Mouse (Mus musculus): Measurements from ENCODE around the gene Itprid2. TPM values are rescaled to one million over a fixed set of nuclear protein-coding genes. Genes with fewer than 3 reads are reported as not detected.

Itprid2 gene
- total and polyA plus RNA-seq, 2 experiments from 2014 or later: 4.0 to 11.6 TPM

DNA sequence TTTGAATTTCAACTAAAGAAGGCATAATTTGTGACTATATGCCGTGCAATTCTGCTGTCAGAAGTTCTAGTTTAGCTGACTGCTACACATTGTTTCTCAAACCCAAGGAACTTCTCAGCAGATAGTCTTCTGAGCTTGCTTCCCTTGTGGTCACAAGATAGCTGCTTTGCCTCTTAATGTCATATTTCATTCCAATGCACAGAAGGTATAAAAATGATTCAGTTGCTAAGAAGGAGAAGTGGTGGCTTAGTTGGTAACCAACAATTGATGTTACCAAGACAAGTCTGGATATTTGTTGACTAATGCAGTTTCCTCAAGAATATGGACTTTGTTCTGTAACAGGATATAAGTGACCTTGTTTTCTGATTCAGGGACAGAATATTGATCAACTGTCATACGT, 17.0 kb upstream of the Itprid2 start:
- Histone ChIP-seq H3K9me3 (replicated peaks; ENCODE audit: control insufficient read depth, low read length) (no peaks in the 10 kb centered on the region), H3K36me3 (replicated peaks; ENCODE audit: control insufficient read depth, insufficient read depth, low read length) (no peaks in the 10 kb centered on the region), H3K27ac (ENCODE audit: low read depth) (no peak overlapping the region), H3K9ac (replicated peaks; ENCODE audit: low read depth, low read length) (no peak overlapping the region), H3K27me3 (ENCODE audit: control insufficient read depth, insufficient read depth, low read length) (no peaks in the 10 kb centered on the region), H3K4me2 (ENCODE audit: low read depth, low read length) (no peak overlapping the region), H3K4me3 (ENCODE audit: low read depth, low read length) (no peak overlapping the region), H3K4me1 (ENCODE audit: control insufficient read depth, insufficient read depth) (no peaks in the 10 kb centered on the region)
- WGBS: 80% methylated on average over 2 of the region's 2 CpGs
- no peak for ATAC-seq (ENCODE audit: insufficient read depth, low read depth)
- TF ChIP-seq EP300 (IDR thresholded peaks at IDR 0.05; ENCODE audit: low read depth) (no peak), CTCF (IDR thresholded peaks at IDR 0.05; ENCODE audit: low read depth) (no peak)
- DNase-seq (ENCODE audit: low spot score): no peak

DNA sequence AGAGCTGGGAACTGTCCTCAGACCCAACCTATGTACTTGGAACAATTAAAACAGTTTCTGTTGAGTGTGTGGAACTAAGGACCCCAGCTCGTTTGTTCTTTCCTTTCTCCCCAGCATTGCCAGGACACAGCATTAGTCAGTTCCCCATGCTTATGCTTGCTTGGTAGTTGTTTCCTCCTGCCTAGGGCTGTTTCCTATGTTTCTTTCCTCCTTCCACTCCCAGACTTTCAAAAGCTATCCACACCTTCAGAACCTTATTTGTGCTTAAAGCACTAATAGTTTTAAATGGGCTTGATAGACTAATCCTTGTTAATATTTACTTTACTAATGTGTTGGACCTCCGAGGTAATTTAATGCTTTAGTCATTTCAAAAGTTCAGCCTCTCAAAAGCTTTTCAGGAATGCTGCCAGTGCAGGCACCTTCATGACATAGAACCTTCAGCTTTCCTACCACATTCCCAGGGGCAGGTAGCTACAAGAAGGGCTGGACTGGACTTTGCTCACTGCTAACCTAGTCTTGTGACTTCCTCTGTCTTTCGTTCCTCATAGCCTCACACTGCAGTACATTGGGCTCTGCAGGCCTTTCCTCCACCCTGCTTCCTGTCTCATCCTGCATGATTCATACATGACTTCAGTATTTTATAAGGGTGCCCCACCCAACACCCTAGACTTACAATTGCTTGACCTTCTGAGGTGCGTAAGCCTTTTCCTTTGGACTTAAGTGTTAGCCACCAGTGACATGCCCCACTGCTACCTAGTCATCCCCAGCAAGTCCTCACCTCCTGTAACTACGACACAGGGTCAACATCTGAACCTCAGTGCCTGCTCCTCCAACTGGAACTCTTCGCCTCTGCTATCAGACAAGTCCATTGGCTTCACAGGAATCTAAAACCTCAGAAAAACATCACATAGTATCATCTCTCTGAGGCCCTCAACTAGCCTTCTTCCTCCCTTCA, 16.3 kb upstream of the Itprid2 start:
- WGBS: 72% methylated on average over 6 of the region's 6 CpGs
- Histone ChIP-seq H3K27me3 (ENCODE audit: control insufficient read depth, insufficient read depth, low read length) (no peaks in the 10 kb centered on the region), H3K4me2 (ENCODE audit: low read depth, low read length) (no peak overlapping the region), H3K9ac (replicated peaks; ENCODE audit: low read depth, low read length) (no peak overlapping the region), H3K36me3 (replicated peaks; ENCODE audit: control insufficient read depth, insufficient read depth, low read length) (no peaks in the 10 kb centered on the region), H3K4me3 (ENCODE audit: low read depth, low read length) (no peak overlapping the region), H3K27ac (ENCODE audit: low read depth) (no peak overlapping the region), H3K4me1 (ENCODE audit: control insufficient read depth, insufficient read depth) (no peaks in the 10 kb centered on the region), H3K9me3 (replicated peaks; ENCODE audit: control insufficient read depth, low read length) (no peaks in the 10 kb centered on the region)
- ATAC-seq (ENCODE audit: insufficient read depth, low read depth) (no peak), DNase-seq (ENCODE audit: low spot score) (no peak)
- no peak for TF ChIP-seq CTCF (IDR thresholded peaks at IDR 0.05; ENCODE audit: low read depth)
- TF ChIP-seq EP300 (IDR thresholded peaks at IDR 0.05; ENCODE audit: low read depth): no peak

DNA sequence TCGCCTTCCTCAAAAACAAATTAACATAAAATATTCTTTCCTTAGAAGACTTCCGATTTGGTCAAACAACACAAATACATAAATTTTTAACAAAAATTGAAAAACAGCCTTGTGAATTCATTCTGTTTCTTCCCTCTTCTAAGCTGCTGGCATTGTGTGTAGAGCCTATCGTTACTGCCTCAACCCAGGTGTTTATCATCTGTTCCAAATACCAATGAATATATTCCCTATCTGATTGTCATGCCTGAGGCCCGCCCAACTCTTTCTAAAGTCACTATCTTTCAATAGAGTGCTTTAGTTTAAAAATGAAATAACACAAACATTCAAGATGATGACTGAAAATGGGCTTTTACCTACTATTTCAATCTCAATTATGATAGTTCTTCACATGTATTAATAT, 11.9 kb upstream of the Itprid2 start:
- no peaks in the 10 kb centered on the region for H3K27me3 ChIP-seq (ENCODE audit: control insufficient read depth, insufficient read depth, low read length)
- H3K27ac ChIP-seq (ENCODE audit: low read depth): no peak overlapping the region
- H3K4me1 ChIP-seq (ENCODE audit: control insufficient read depth, insufficient read depth): no peaks in the 10 kb centered on the region
- 86% methylated on average over 4 of the region's 4 CpGs for WGBS
- DNase-seq (ENCODE audit: low spot score): no peak
- no peak for ATAC-seq (ENCODE audit: insufficient read depth, low read depth)
- H3K36me3 ChIP-seq (replicated peaks; ENCODE audit: control insufficient read depth, insufficient read depth, low read length): no peaks in the 10 kb centered on the region
- no peak overlapping the region for H3K9ac ChIP-seq (replicated peaks; ENCODE audit: low read depth, low read length)
- H3K4me2 ChIP-seq (ENCODE audit: low read depth, low read length): no peak overlapping the region
- no peak overlapping the region for H3K4me3 ChIP-seq (ENCODE audit: low read depth, low read length)
- H3K9me3 ChIP-seq (replicated peaks; ENCODE audit: control insufficient read depth, low read length): no peaks in the 10 kb centered on the region
- TF ChIP-seq CTCF (IDR thresholded peaks at IDR 0.05; ENCODE audit: low read depth) (no peak), EP300 (IDR thresholded peaks at IDR 0.05; ENCODE audit: low read depth) (no peak)

DNA sequence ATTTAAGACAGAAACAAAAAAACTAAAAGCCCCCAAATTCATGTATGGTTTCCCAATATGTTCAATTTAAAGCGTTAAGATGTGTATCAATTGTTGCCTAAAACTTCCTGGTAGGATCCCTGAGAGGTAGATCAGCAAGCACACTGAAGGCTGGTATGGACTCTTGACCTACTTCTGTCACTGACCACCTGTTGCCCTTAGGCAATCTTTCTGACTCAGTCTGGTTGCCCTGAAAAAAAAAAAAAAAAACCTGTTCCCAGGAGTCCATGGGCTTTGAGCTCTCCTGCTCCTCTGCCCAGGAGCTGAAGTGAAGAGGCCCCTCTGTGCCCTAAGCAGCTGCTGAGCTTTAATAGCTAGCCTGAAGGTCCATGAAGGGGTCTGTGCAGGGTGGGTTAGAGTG, 7.5 kb upstream of the Itprid2 start:
- H3K9ac ChIP-seq (replicated peaks; ENCODE audit: low read depth, low read length): no peak overlapping the region
- TF ChIP-seq CTCF (IDR thresholded peaks at IDR 0.05; ENCODE audit: low read depth) (no peak), EP300 (IDR thresholded peaks at IDR 0.05; ENCODE audit: low read depth) (no peak)
- DNase-seq (ENCODE audit: low spot score) (no peak), ATAC-seq (ENCODE audit: insufficient read depth, low read depth) (no peak)
- WGBS: 57% methylated on average over 1 of the region's 1 CpGs
- H3K36me3 ChIP-seq (replicated peaks; ENCODE audit: control insufficient read depth, insufficient read depth, low read length): no peaks in the 10 kb centered on the region
- H3K27ac ChIP-seq (ENCODE audit: low read depth): no peak overlapping the region
- no peak overlapping the region for H3K4me2 ChIP-seq (ENCODE audit: low read depth, low read length)
- H3K4me3 ChIP-seq (ENCODE audit: low read depth, low read length): no peak overlapping the region
- no peaks in the 10 kb centered on the region for H3K27me3 ChIP-seq (ENCODE audit: control insufficient read depth, insufficient read depth, low read length)
- H3K9me3 ChIP-seq (replicated peaks; ENCODE audit: control insufficient read depth, low read length): no peaks in the 10 kb centered on the region
- no peaks in the 10 kb centered on the region for H3K4me1 ChIP-seq (ENCODE audit: control insufficient read depth, insufficient read depth)

DNA sequence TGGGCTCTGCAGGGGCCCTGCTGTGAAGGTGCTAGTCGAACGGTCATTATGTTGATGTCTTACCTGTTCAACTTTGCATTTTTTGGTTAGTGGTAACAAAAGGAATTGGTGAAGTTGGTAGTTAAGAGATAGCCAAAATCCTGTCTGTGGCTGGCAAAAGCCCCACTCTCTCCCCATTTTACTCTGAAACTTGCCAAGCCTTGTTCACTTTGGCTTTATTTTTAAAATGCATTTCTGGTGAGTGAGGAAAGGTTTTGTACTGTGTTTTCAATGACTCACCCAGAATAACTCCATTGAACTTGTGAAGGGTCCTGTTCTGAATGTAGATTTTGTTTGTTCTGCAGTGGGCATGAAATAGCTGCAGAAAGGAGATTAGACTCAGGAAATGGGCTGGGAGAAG, 4.9 kb upstream of the Itprid2 start:
- Histone ChIP-seq H3K4me3 (ENCODE audit: low read depth, low read length) (no peak overlapping the region), H3K27ac (ENCODE audit: low read depth) (no peak overlapping the region), H3K4me1 (ENCODE audit: control insufficient read depth, insufficient read depth) (no peaks in the 10 kb centered on the region), H3K9ac (replicated peaks; ENCODE audit: low read depth, low read length) (no peak overlapping the region), H3K36me3 (replicated peaks; ENCODE audit: control insufficient read depth, insufficient read depth, low read length) (no peaks in the 10 kb centered on the region), H3K4me2 (ENCODE audit: low read depth, low read length) (no peak overlapping the region), H3K27me3 (ENCODE audit: control insufficient read depth, insufficient read depth, low read length) (no peaks in the 10 kb centered on the region), H3K9me3 (replicated peaks; ENCODE audit: control insufficient read depth, low read length) (no peaks in the 10 kb centered on the region)
- ATAC-seq (ENCODE audit: insufficient read depth, low read depth): no peak
- TF ChIP-seq EP300 (IDR thresholded peaks at IDR 0.05; ENCODE audit: low read depth): no peak
- no peak for TF ChIP-seq CTCF (IDR thresholded peaks at IDR 0.05; ENCODE audit: low read depth)
- 68% methylated on average over 2 of the region's 2 CpGs for WGBS
- DNase-seq (ENCODE audit: low spot score): no peak
